Mouse (Mus musculus): Measurements from ENCODE around the gene Zfand2b.

Gene Zfand2b

DNA sequence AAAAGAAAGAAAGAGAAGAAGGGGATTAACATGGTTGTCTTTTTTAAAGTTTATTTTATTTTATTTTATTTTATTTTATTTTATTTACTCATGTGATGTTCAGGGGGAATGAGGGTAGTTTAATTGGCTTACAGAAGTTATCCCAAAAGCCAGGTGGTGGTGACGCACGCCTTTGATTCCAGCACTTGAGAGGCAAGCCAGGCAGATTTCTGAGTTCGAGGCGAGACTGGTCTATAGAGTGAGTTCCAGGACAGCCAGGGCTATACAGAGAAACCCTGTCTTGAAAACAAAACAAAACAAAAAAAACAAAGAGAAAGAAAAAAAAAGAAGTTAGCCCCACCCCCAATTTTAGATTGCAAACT lies 8.2 kb upstream of the Zfand2b start:
- DNase-seq, result no peak

GRCm38 (mm10) chr1:75168093-75168471 lies 364 bp upstream of the Zfand2b start:
- DNase-seq, result no peak

- DNase-seq, result peak; percentile 58 to 63
Measured at GRCm38 (mm10) chr1:75179334-75180104, 11.1 kb downstream of the Zfand2b start.

DNA sequence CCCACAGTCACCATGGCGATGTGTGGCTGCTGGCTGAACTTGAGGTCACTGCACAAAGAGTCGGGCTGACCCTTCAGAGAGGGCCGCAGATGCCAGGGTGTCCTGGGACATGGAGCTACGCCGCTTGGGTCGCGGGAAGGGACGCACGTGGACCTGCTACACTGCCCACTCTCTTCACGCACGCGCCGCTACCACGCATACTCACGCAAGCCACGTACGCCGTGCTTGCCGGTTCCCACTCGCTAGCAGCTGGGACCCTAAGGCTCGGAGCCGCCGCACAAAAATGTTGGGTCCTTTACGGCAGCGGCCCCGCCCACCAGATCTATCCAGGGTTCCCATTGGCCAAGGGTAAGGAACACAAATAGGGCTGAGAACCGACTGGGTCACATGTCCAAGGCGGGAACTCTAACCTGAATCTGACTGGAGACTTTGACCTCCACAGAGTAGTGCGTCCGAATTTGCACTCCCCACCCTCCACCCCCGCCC lies 11.7 kb downstream of the Zfand2b start, which contains the start of gene Abcb6:
TSS of gene Abcb6 (minus strand) at position 288 of the 486 bp plus-strand sequence.
- DNase-seq, result peak; percentile 92 to 94

- DNase-seq, result no peak
Measured at GRCm38 (mm10) chr1:75180741-75181140, 12.3 kb downstream of the Zfand2b start.

DNA sequence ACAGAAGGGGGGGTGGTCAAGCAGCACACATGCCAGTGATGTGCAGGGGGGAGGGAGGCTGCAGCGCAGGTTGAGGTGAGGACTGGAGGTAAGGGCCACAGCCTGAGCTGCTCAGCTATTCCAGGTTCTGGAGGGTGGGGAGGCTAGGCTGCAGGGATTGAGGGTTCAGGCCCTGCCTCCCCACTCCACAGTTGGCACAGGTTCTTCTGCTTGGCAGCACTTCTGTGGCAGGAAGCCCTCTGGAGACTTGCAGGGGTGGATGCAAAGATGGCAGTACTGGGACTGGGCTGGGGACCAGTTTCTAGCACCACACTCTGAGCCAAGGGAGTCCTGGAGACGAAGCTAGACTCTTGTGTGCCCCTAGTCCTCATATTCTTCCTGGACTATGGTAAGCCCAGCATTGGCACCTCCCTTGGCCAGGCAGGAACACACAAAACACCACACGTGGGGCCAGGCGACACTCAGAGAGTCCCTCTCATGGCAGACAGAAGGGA lies 13.0 kb downstream of the Zfand2b start:
- no peak for DNase-seq

DNA sequence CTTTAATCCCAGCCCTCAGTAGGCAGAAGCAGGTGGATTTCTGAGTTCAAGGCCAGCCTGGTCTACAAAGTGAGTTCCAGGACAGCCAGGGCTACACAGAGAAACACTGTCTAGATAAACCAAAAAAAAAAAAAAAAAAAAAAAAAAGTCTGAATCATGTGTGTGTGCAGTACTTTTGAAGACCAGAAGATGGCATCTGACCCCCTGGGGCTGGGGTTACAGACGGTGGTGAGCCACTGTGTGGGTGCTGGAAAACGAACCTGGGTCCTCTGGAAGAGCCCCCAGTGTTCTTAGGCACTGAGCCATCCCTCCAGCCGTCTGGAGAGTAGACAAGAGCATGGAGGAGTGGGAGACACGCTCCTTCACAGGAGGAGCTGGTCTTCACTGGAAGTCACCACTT lies 13.7 kb downstream of the Zfand2b start:
- no peak for DNase-seq

DNA sequence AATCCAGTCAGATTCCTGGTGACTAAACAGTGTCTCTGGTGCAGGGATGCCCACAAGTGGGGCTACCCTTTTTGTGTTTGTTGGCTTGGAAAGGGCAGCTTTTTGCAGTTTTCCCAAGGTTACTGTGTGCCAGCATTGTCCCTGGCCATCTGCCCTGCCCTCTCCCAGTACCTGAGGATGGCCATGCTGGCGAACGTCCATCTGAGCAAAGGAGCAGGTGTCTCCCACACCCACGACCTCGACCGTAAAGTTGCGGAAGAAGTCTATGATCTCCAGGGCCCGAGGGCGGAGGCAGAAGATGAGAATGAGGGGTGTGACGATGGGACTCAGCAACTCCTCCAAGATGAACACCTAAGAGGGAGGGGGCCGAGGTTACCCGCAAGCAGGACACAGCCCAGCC lies 17.0 kb downstream of the Zfand2b start:
- no peak for DNase-seq

DNA sequence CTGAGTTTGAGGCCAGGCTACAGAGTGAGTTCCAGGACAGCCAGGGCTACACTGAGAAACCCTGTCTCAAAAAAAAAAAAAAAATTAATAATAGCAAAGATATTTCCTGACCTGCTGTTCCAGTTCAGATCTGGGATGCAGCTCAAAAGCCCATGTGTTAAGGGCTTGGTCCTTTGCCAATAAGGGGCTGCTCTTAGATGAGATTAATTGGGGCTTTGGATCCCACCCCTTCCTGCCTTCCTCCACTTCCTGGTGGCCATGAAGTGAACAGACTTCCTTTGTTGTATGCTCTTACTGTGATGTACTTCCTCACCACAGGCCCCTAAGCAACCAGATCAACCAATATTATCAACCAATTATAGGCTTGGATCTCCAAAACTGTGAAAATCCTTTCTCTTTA lies 18.7 kb downstream of the Zfand2b start:
- DNase-seq, result no peak

DNA sequence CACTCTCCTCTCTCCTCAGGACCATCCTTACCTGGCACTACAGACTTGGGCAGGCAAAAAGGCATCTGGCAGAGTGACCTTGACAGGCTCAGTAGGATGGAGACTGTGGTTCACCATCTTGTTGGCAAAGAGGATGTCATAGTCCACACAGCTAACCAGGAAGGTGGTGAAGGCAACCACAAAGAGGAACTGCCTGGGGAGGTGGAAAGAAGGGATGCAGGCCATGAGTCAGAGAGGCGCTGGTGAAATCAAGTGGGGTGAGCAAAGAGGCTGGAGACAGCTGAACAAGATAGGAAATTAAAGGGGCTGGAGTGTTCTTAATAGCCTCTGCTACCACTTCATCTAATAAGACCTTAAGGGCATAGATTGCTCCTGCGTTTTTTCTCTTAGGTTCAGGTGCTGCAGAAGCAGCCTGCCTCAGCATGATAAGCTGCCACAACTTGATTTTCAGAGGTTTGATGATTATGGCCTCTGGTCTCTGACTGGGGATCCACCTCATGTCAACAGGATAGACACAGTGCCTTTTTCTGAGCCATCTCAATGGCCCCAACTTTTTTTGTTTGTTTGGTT lies 19.6 kb downstream of the Zfand2b start:
- DNase-seq, result no peak

- DNase-seq, result no peak
Measured at GRCm38 (mm10) chr1:75190577-75190976, 22.1 kb downstream of the Zfand2b start.

DNA sequence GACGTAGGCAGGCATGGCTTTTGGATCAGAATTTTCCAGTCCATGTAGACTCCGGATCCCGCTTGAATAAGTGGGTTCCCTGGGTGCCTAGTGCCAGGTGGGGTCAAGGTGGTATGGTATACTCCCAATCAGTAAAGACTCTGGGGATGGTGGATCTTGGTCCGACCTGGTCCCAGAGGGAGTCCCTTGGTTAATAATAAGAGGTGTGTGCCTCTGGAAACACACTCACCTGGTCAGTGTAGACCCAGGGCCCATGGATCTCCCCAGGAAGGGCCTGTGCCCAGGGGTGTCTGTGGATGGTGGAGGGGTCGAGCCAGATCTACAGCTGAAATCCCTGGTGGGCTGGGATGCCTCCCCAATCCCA lies 22.8 kb downstream of the Zfand2b start:
- no peak for DNase-seq

DNA sequence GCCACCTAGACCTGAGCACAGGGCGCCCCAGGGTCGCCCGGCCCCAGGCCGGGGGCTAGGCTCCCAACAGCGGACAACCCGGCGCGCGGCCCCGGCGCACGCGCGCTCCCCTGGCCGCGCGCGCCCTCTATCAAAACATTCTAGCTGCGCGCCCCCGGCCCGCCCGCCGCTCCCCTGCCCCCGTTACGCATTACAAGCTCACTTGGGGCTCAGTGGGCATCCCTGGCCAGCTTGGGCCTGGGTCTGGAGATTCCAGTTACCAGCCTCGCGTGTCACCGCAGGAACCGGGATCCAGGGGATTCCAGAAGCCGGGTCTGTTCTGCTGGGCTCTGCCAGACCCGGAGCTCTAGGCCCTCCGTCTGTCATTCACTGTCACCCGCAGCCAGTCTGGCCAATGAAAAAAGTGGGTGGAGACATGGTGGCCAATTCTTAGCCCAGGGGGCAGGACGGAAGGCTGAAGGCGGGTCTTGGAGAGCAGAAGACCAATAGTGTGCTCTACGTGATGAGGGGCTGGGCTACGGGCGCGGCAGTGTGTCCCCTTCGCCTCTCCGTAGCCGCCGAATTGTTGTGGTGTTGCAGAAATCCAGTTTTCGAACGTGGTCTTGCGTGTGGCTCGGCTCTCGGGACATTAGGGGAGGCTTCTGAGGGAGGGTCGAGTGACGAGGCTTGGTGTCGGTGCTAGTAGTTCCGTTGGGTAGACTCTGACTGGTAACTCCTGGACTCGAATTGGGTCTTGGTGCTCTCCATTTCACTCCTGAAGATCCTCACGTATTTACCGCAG lies 23.4 kb downstream of the Zfand2b start, which contains the start of the genes Ankzf1 and Atg9a:
TSS of gene Ankzf1 (plus strand) at position 530 of the 781 bp plus-strand sequence.
TSS of gene Atg9a (minus strand) at position 575 of the 781 bp plus-strand sequence.
- peak; percentile 97 to 99 for DNase-seq

DNA sequence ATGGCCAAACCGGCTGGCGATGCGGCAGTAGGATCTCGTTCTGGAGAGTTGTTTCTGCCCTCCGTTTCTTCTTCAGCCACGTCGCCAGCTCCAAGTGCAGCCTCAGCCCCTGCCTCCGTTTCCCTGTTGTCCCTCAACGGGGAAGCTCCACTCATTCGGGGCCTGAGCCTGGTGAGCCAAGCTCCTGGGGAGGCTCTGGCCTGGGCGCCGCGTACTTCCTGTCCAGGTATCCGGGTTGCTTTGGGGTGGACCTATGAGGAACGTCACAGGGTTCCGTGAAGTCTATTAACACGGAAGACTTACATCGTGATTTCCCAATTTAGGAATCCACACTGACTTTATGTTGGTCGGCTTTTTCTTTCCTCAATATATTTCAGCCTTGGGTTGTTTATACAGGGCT lies 24.0 kb downstream of the Zfand2b start:
- DNase-seq, result peak; percentile 61 to 66

DNA sequence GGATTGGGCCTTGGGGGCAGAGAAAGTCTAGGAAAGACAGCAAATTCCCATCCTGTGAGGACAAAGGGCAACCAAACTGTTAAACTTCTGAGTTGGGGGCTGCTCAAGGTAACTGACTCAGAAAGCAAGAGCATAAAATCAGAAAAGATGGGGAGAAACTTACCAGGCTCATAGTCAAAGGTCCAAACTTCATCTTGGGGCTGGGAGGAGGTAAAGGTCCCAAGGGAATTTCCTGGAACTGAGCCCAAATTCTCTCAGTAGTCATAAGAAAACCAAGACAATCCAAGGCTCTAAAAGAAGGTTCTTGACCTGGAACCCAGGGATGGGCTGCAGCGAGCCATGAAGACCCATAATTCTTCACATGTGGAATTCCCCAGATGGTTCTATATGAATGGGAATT lies 32.8 kb downstream of the Zfand2b start:
- DNase-seq, result peak; percentile 53 to 64

- peak; percentile 90 to 92 for DNase-seq
Measured at GRCm38 (mm10) chr1:75208967-75209678, 40.7 kb downstream of the Zfand2b start.

GRCm38 (mm10) chr1:75210136-75211087 lies 42.0 kb downstream of the Zfand2b start, which contains the start of the genes Glb1l and Stk16:
Glb1l (minus strand) TSS chr1:75210813.
Stk16 (plus strand) TSS chr1:75210838.
- DNase-seq, result peak; percentile 95 to 96

GRCm38 (mm10) chr1:75211141-75211708 lies 42.8 kb downstream of the Zfand2b start:
- peak; percentile 23 to 44 for DNase-seq

- peak; percentile 25 to 34 for DNase-seq
Measured at GRCm38 (mm10) chr1:75212542-75212941, 44.1 kb downstream of the Zfand2b start.

- DNase-seq, result no peak
Measured at GRCm38 (mm10) chr1:75213096-75213495, 44.6 kb downstream of the Zfand2b start.

GRCm38 (mm10) chr1:75214442-75214841 lies 46.0 kb downstream of the Zfand2b start:
- DNase-seq, result peak; percentile 91 to 97
